In the genomic region with DNA sequence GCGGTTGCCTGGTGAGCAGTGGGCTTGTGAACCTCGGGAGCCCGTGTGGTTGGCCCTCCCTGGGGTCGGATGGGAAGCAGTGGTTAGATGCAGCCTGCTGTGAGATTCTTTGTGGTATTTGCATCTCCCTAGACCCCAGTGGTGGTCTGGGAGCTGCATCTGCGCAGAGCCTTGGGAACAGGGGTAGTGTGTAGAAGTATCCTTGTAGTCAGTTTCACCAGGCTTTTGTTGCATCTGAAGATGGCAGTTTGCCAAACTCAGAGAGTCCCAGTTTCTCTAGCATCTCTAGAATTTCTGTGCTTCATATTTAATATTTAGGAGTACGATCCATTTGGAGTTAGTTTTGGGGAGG, we compare ENCODE assay signal across 8 mouse cellular contexts. TPM values are rescaled to one million over a fixed set of nuclear protein-coding genes. Genes with fewer than 3 reads are reported as not detected.
DNase-seq lines count a peak whose midpoint lies in the region; ATAC-seq and TF ChIP-seq lines count a peak whose summit lies in the region.

No protein-coding gene starts in this region.

- H3K4me3 ChIP-seq in erythroblast, embryonic 14.5 days (replicated peaks): peak overlapping the region; percentile 56
- H3K4me3 ChIP-seq in spleen, adult 2 months (ENCODE audit: extremely low read depth, insufficient read depth, insufficient read length): peak overlapping the region; percentile 71
- H3K4me3 ChIP-seq in liver, embryonic 11.5 days (ENCODE audit: low read depth, low read length): peak overlapping the region; percentile 65
- H3K4me3 ChIP-seq in stomach, postnatal 0 days (ENCODE audit: low read depth, low read length): peak overlapping the region; percentile 64

- TF ChIP-seq POLR2A in spleen, adult 2 months (IDR thresholded peaks at IDR 0.05; ENCODE audit: low read depth, low read length): no peak

- no peak for TF ChIP-seq CTCF in spleen, adult 2 months (IDR thresholded peaks at IDR 0.05; ENCODE audit: extremely low read depth, insufficient read depth, insufficient read length, insufficient replicate concordance)
- no peak for TF ChIP-seq CTCF in stomach, postnatal 0 days (IDR thresholded peaks at IDR 0.05; ENCODE audit: low read depth)

- no peaks in the 10 kb centered on the region for H3K36me3 ChIP-seq in erythroblast, embryonic 14.5 days (ENCODE audit: control insufficient read depth)
- H3K36me3 ChIP-seq in spleen, adult 2 months (ENCODE audit: control insufficient read depth, insufficient read depth, low read length): no peaks in the 10 kb centered on the region
- no peaks in the 10 kb centered on the region for H3K36me3 ChIP-seq in liver, embryonic 11.5 days (ENCODE audit: control insufficient read depth, insufficient read depth, low read length)
- H3K36me3 ChIP-seq in stomach, postnatal 0 days (ENCODE audit: control insufficient read depth, insufficient read depth, low read length): no peaks in the 10 kb centered on the region

- DNase-seq in spleen, adult 2 months (ENCODE audit: low read depth in 1 of 2, low spot score in 2 of 2): no peak
- DNase-seq in spleen, adult 18-20 months: no peak
- no peak for DNase-seq in liver, embryonic 11.5 days (ENCODE audit: low spot score)
- no peak for DNase-seq in stomach, postnatal 0 days (ENCODE audit: low spot score)
- DNase-seq in cerebellum, adult 18-20 months: no peak

- ATAC-seq in erythroblast, adult 5-6 weeks (replicated peaks; ENCODE audit: low FRiP score, poor library complexity, severe bottlenecking): no peak
- ATAC-seq in liver, embryonic 11.5 days (replicated peaks; ENCODE audit: low FRiP score): peak; percentile 57
- ATAC-seq in stomach, postnatal 0 days (ENCODE audit: low FRiP score, low TSS enrichment): peak; percentile 50; the same call in 1 of the 2 replicates
- ATAC-seq in megakaryocyte-erythroid progenitor cell, adult 5-6 weeks (replicated peaks; ENCODE audit: low FRiP score, low TSS enrichment, poor library complexity, severe bottlenecking): no peak

- H3K9ac ChIP-seq in liver, embryonic 11.5 days (ENCODE audit: low read depth, low read length): peak overlapping the region; percentile 70
- peak overlapping the region; percentile 73 for H3K9ac ChIP-seq in stomach, postnatal 0 days (ENCODE audit: low read length)

- WGBS in spleen, adult 2 months: 13% methylated on average over 6 of the region's 6 CpGs
- WGBS in liver, embryonic 11.5 days: 14% methylated on average over 6 of the region's 6 CpGs
- WGBS in stomach, postnatal 0 days: 12% methylated on average over 6 of the region's 6 CpGs

- no peak for TF ChIP-seq EP300 in stomach, postnatal 0 days (optimal IDR thresholded peaks at IDR 0.05)

- H3K4me2 ChIP-seq in liver, embryonic 11.5 days: peak overlapping the region; percentile 69
- peak overlapping the region; percentile 74 for H3K4me2 ChIP-seq in stomach, postnatal 0 days (replicated peaks; ENCODE audit: low read depth)

- peak overlapping the region; percentile 55 for H3K27ac ChIP-seq in spleen, adult 2 months (ENCODE audit: insufficient read depth, low read length)
- H3K27ac ChIP-seq in liver, embryonic 11.5 days (ENCODE audit: low read depth, low read length): peak overlapping the region; percentile 41; the same call in 1 of the 2 replicates
- peak overlapping the region; percentile 74 for H3K27ac ChIP-seq in stomach, postnatal 0 days (replicated peaks)

- no peaks in the 10 kb centered on the region for H3K27me3 ChIP-seq in erythroblast, embryonic 14.5 days (ENCODE audit: control insufficient read depth)
- H3K27me3 ChIP-seq in spleen, adult 2 months (ENCODE audit: control insufficient read depth, insufficient read depth, low read length): no peaks in the 10 kb centered on the region
- H3K27me3 ChIP-seq in liver, embryonic 11.5 days (replicated peaks; ENCODE audit: control insufficient read depth, insufficient read depth, low read length): no peaks in the 10 kb centered on the region
- no peaks in the 10 kb centered on the region for H3K27me3 ChIP-seq in stomach, postnatal 0 days (ENCODE audit: control insufficient read depth, insufficient read depth, low read length)

- peaks cover 6% of the 10 kb centered on the region for H3K4me1 ChIP-seq in erythroblast, embryonic 14.5 days (ENCODE audit: control insufficient read depth)
- H3K4me1 ChIP-seq in spleen, adult 2 months (ENCODE audit: control insufficient read depth, insufficient read depth, insufficient read length): peaks cover 5% of the 10 kb centered on the region
- H3K4me1 ChIP-seq in liver, embryonic 11.5 days (replicated peaks; ENCODE audit: control insufficient read depth, insufficient read depth, low read length): no peaks in the 10 kb centered on the region; the same call in 1 of the 2 replicates
- no peaks in the 10 kb centered on the region for H3K4me1 ChIP-seq in stomach, postnatal 0 days (replicated peaks; ENCODE audit: control insufficient read depth, insufficient read depth)

- no peaks in the 10 kb centered on the region for H3K9me3 ChIP-seq in erythroblast, embryonic 14.5 days (ENCODE audit: control insufficient read depth, low read length)
- H3K9me3 ChIP-seq in liver, embryonic 11.5 days (ENCODE audit: control insufficient read depth, low read length): no peaks in the 10 kb centered on the region
- H3K9me3 ChIP-seq in stomach, postnatal 0 days (ENCODE audit: control insufficient read depth, low read length): no peaks in the 10 kb centered on the region

RNA-seq across cellular contexts. Expression of gene D130040H23Rik, which starts 0.3 kb away (rescaled TPM):
- not detected in 2 replicates for polyA plus RNA-seq in erythroblast, embryonic 14.5 days (2012)
- 2.3 TPM in 1 of 2 replicates, not detected in the other for total RNA-seq in erythroblast, adult 5-6 weeks (2015; ENCODE audit: low replicate concordance)
- total RNA-seq in erythroblast, adult 5-6 weeks (2017; ENCODE audit: low replicate concordance): 3.6 TPM in 1 of 2 replicates, not detected in the other
- 0.56 and 0.68 TPM in 2 replicates for polyA plus RNA-seq in spleen, adult 2 months (2012; rRNA removed)
- 3.7 and 3.9 TPM in 2 replicates for polyA plus RNA-seq in liver, embryonic 11.5 days (2014; fragmentation: Nextera tagmentation; extraction: Ambion mirVana)
- polyA plus RNA-seq in stomach, postnatal 0 days (2015; fragmentation: Nextera tagmentation; extraction: Ambion mirVana): 2.1 and 2.7 TPM in 2 replicates
- total RNA-seq in megakaryocyte-erythroid progenitor cell, adult 5-6 weeks (2014; fragmentation: Nextera tagmentation): 3.5 and 6.8 TPM in 2 replicates
- total RNA-seq in megakaryocyte-erythroid progenitor cell, adult 5-6 weeks (2017): 5.4 TPM in 1 of 2 replicates, not detected in the other

Comparison
In these comparisons a context has a peak if more than half of its experiments do, and no peak if none do; other contexts are left out.
1. ATAC-seq: peak in liver, embryonic 11.5 days (single experiment) and stomach, postnatal 0 days (single experiment); none in erythroblast, adult 5-6 weeks (single experiment) and megakaryocyte-erythroid progenitor cell, adult 5-6 weeks (single experiment).
2. Peak in every context shown above with its lines, with median percentiles within 50 percentile points of each other: H3K4me3 ChIP-seq and H3K27ac ChIP-seq.